Mouse (Mus musculus) spleen, embryonic (tissue): ENCODE data around the gene Abl1.

ENCODE experiments used
- CTCF ChIA-PET: fragments of 350-600 bp; sonication (Branson Sonifier 250); formaldehyde crosslinking; loops from one replicate; lab custom pipeline; 2022; lab: Charles Lee

Abl1 gene

GRCm38 (mm10) chr2:31822524-31823371 lies 134.6 kb downstream of the Abl1 start:
- CTCF ChIA-PET: interaction anchor here (0.7 to 1.0 kb wide), 3 partner anchors 8 to 60 kb away, joined by 3 to 5 read pairs (median 3); no protein-coding TSS in a partner anchor

- CTCF ChIA-PET: interaction anchor here (0.6 to 1.2 kb wide), 5 partner anchors 13 to 1645 kb away, joined by 3 to 8 read pairs (median 6); partner anchors contain the start of gene Prrx2
These were observed 136.0 kb downstream of the Abl1 start for GRCm38 (mm10) chr2:31823933-31824730.

- CTCF ChIA-PET: no interaction called here
These were observed 137.3 kb downstream of the Abl1 start for GRCm38 (mm10) chr2:31825469-31825911.

GRCm38 (mm10) chr2:31826094-31827085 lies 138.2 kb downstream of the Abl1 start:
- CTCF ChIA-PET: no interaction called here

GRCm38 (mm10) chr2:31827877-31828276 lies 139.7 kb downstream of the Abl1 start:
- CTCF ChIA-PET: no interaction called here

- CTCF ChIA-PET: no interaction called here
These were observed 140.2 kb downstream of the Abl1 start for GRCm38 (mm10) chr2:31828311-31828825.

- CTCF ChIA-PET: no interaction called here
These were observed 147.9 kb downstream of the Abl1 start for GRCm38 (mm10) chr2:31836091-31836490.

GRCm38 (mm10) chr2:31836985-31837384 lies 148.8 kb downstream of the Abl1 start:
- CTCF ChIA-PET: no interaction called here

- CTCF ChIA-PET: no interaction called here
These were observed 150.7 kb downstream of the Abl1 start for GRCm38 (mm10) chr2:31838868-31839267.

- CTCF ChIA-PET: no interaction called here
These were observed 156.6 kb downstream of the Abl1 start for GRCm38 (mm10) chr2:31844729-31845136.

GRCm38 (mm10) chr2:31845512-31845895 lies 157.3 kb downstream of the Abl1 start:
- CTCF ChIA-PET: no interaction called here

GRCm38 (mm10) chr2:31845896-31846691 lies 157.9 kb downstream of the Abl1 start, which contains the start of gene Fibcd1:
Gene Fibcd1 (minus strand): TSS chr2:31846005.
- CTCF ChIA-PET: no interaction called here

GRCm38 (mm10) chr2:31846692-31847660 lies 158.8 kb downstream of the Abl1 start:
- CTCF ChIA-PET: interaction anchor here (0.5 kb wide), 2 partner anchors 12 to 184 kb away, joined by 4 to 10 read pairs; no protein-coding TSS in a partner anchor

- CTCF ChIA-PET: interaction anchor here (0.6 to 1.0 kb wide), 2 partner anchors 33 to 191 kb away, joined by 5 to 6 read pairs; no protein-coding TSS in a partner anchor
These were observed 159.7 kb downstream of the Abl1 start for GRCm38 (mm10) chr2:31847908-31848307.

- CTCF ChIA-PET: interaction anchor here (0.8 kb wide), 1 partner anchor 8 kb away, joined by 16 read pairs; no protein-coding TSS in a partner anchor
These were observed 162.0 kb downstream of the Abl1 start for GRCm38 (mm10) chr2:31850141-31850540.
